Mouse (Mus musculus): Measurements from ENCODE around the gene Pram1. TPM values are rescaled to one million over a fixed set of nuclear protein-coding genes. Genes with fewer than 3 reads are reported as not detected.
A peak's percentile ranks its signal among the peaks of the same experiment; 100 is the strongest.

Gene Pram1
- polyA plus RNA-seq, 1 experiment = not detected

DNA sequence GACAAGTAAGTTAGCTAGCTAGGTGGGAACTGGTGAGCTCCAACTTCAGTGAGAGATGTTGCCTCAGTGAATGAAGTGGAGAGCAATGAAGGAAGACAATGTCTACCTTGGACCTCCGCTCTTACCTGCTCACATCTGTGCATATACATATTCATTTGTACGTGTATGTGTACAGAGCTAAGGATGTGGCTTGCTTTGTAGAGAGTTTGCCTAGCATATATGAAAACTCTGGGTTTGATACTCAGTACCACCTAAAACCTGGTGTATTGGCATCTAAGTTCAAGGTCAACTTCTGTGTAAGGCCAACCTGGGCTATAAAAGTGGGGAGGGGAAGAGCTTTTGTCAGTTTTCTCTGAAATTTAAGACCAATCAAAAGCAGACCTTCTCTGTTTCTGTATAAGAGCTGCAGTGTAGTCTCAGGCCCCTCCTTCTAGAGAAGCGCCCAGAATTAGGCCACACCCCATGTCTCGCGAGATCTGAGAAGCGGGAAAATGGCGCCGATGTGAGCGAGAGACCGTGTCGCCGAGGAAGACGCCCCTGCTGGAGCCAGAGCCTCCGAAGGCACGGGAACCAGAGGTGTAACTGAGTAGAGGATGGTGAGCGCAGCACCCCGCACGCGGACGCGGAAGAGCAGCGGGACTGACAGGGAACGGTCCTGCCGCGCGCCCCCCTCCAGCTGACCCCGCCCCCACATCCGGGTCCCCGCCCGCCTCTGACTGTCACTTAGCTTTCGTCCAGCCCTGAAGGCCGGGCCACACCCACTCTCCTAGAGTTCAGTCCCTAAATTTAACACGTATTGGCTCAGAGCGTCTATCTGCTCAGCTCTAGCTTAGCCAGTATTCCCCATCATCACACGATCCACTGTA, 9.0 kb upstream of the Pram1 start, which contains the start of gene Zfp414:
TSS of gene Zfp414 (plus strand) at position 470 of the 866 bp plus-strand sequence.
- TF ChIP-seq CTCF (IDR thresholded peaks at IDR 0.05; ENCODE audit: insufficient read depth, low read length) = no peak
- peak; percentile 89; the same call in 1 of the 2 replicates for TF ChIP-seq POLR2A (IDR thresholded peaks at IDR 0.05; ENCODE audit: borderline replicate concordance, extremely low read depth, low read depth, low read length)
- WGBS = 2% methylated on average over 33 of the region's 35 CpGs
- peak; percentile 94 for DNase-seq

DNA sequence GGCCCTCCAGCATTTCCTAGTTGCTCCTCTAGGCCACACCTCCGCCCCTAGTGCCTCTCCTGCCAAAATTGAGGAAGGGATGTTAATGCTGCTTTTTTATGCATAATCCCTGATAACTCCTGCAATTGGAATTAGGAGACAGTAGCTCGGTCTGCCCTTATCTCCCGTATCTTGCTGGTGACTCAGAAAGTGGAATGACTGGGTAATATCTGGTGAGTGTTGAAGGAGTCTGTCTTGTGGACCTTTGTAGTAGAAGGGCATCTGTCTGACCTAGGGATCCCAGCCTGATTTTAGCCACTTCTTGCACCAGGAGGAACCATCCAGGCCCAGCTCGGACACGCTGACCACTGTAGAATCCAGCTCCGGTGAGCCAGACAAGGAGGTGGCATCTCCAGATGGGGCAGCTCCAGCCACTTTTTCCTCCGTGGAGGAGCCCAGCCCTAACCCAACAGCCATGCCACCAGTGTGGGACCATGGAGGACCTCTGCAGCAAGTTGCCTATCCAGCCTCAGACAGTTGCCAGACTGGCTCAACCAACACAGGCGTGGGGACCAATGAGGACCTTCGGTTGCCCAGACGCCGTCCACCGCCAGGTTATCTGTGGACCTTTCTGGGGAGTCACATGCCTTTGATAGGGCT, 8.2 kb upstream of the Pram1 start:
- DNase-seq = no peak
- peak overlapping the region; percentile 100 for H3K4me3 ChIP-seq (replicated peaks; ENCODE audit: extremely low read depth, low read depth, low read length)
- TF ChIP-seq CTCF (IDR thresholded peaks at IDR 0.05; ENCODE audit: insufficient read depth, low read length) (no peak), POLR2A (IDR thresholded peaks at IDR 0.05; ENCODE audit: borderline replicate concordance, extremely low read depth, low read depth, low read length) (no peak)
- 51% methylated on average over 12 of the region's 12 CpGs for WGBS
- peaks cover 9% of the 10 kb centered on the region for H3K4me1 ChIP-seq (ENCODE audit: control insufficient read depth, insufficient read depth, low read length)

More for the DNA sequence above, 9.0 kb upstream of the Pram1 start, which contains the start of gene Zfp414:
- Histone ChIP-seq H3K4me1 (ENCODE audit: control insufficient read depth, insufficient read depth, low read length) (peaks cover 9% of the 10 kb centered on the region), H3K4me3 (replicated peaks; ENCODE audit: extremely low read depth, low read depth, low read length) (peak within 1 kb of the TSS; percentile 100)

DNA sequence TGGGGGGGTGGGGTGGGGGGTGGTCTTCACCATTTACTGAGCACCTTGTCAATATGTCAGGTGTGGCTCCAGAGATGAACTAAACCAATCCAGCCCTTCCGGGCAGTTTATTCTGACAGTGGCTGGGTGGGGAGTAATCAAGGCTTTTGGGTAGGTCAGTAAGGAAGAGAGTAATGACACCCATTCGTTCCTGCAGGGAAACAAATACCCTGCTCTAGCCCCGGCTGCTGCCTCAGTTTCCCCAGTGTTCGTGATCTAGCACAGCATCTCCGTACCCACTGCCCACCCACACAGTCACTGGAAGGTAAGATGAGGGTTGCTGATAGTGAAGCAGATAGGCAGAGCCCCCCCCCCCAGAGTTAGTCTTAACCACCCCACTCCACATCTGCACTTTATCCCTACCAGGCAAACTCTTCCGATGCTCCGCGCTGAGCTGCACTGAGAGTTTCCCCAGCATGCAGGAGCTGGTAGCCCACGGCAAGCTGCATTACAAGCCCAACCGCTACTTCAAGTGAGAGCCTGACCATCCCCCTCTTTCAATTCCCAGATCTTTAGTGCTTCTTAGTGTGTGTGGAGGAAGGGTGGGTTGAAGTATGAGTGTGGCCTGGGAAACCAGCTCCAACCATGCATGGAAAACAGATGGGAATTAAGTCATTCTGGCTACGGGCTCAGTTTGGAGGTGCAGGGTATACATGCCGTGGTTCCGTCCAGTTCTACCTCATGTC, 7.5 kb upstream of the Pram1 start:
- H3K4me3 ChIP-seq (replicated peaks; ENCODE audit: extremely low read depth, low read depth, low read length) = no peak overlapping the region
- no peak for TF ChIP-seq POLR2A (IDR thresholded peaks at IDR 0.05; ENCODE audit: borderline replicate concordance, extremely low read depth, low read depth, low read length)
- DNase-seq = no peak
- peaks cover 9% of the 10 kb centered on the region for H3K4me1 ChIP-seq (ENCODE audit: control insufficient read depth, insufficient read depth, low read length)
- WGBS = 79% methylated on average over 13 of the region's 13 CpGs

DNA sequence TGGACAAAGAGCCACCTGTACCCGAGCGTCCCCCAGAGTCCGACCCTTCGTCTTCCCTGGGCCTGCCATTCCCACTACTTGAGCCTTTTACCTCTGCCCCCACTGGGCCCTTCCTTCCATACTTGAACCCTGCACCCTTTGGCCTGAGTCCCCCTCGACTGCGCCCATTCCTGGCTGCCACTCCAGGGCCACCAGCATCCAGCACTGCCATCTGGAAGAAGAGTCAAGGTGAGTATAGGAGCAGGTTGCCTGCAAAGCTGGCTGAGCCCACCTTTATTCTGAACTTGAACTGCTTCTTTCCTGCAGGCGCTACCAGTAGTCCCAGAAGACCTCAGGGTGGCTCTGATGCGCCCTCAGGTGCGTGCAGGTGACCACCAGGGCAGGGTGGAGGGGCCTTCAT, 6.6 kb upstream of the Pram1 start:
- no peak for TF ChIP-seq CTCF (IDR thresholded peaks at IDR 0.05; ENCODE audit: insufficient read depth, low read length)
- TF ChIP-seq POLR2A (IDR thresholded peaks at IDR 0.05; ENCODE audit: borderline replicate concordance, extremely low read depth, low read depth, low read length) = no peak
- DNase-seq = no peak
- 94% methylated on average over 9 of the region's 9 CpGs for WGBS
- Histone ChIP-seq H3K4me1 (ENCODE audit: control insufficient read depth, insufficient read depth, low read length) (peaks cover 9% of the 10 kb centered on the region), H3K4me3 (replicated peaks; ENCODE audit: extremely low read depth, low read depth, low read length) (no peak overlapping the region)

DNA sequence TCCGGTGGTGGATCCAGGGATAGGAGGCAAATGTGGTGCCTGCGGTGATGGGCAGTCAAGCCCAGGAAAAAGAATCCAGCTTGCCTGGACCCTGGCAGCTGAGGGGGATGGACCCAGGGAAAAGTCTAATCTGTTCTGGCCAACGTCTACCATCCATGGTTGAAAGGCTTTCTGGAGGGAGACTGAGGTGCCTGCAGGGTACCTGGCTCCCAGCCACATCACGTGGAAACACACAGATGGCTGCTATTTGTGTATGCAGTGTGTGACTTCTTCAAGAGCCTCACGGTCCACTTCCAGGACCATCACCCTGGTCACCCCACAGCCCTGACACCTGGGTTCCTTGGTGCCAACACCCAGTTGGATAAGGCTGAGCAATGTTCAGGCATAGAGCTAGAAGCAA, 6.1 kb upstream of the Pram1 start:
- no peak for DNase-seq
- WGBS = 78% methylated on average over 5 of the region's 5 CpGs
- peaks cover 9% of the 10 kb centered on the region for H3K4me1 ChIP-seq (ENCODE audit: control insufficient read depth, insufficient read depth, low read length)
- H3K4me3 ChIP-seq (replicated peaks; ENCODE audit: extremely low read depth, low read depth, low read length) = no peak overlapping the region
- no peak for TF ChIP-seq POLR2A (IDR thresholded peaks at IDR 0.05; ENCODE audit: borderline replicate concordance, extremely low read depth, low read depth, low read length)
- TF ChIP-seq CTCF (IDR thresholded peaks at IDR 0.05; ENCODE audit: insufficient read depth, low read length) = no peak

DNA sequence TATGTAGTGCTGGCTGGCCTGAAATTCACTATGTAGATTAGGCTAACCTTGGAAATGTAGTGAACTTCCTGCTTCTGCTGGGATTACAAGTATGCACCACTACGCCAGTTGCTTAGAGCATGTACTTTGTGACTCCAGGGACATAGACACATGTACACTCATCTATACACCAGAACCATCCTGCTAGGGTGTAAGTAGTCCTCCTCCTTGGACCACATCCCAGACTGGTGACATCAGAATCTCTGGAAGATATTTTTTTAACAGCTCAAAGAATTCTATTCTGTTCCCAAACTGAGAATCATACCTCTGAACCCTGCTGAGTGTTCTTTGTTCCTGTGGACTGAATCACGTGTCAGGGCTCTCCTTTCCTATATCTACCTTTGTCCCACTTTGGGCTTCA, 818 bp upstream of the Pram1 start:
- WGBS = 81% methylated on average over 2 of the region's 2 CpGs
- no peak for DNase-seq
- Histone ChIP-seq H3K4me1 (ENCODE audit: control insufficient read depth, insufficient read depth, low read length) (no peaks in the 10 kb centered on the region), H3K4me3 (replicated peaks; ENCODE audit: extremely low read depth, low read depth, low read length) (no peak overlapping the region)
- no peak for TF ChIP-seq POLR2A (IDR thresholded peaks at IDR 0.05; ENCODE audit: borderline replicate concordance, extremely low read depth, low read depth, low read length)
- no peak for TF ChIP-seq CTCF (IDR thresholded peaks at IDR 0.05; ENCODE audit: insufficient read depth, low read length)

DNA sequence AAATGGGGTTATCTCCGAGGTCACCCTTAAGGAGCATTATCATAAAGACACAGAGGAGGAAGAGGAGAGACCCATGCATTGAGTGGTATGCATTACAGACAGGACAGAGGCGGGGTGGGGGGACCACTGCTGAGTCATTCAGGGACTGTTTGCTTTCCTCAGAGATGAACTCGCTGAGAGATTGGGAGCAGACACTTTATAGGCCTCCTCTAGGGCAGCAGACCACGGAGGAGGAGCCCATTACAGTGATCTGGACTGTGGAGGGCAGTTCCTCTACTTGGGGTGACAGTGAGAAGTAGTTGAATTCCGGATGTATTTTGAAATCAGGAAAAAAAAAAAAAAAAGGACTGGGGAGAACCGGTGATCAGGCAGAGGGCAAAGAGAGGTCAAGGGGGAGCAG, 1.9 kb downstream of the Pram1 start:
- DNase-seq = no peak
- H3K4me3 ChIP-seq (replicated peaks; ENCODE audit: extremely low read depth, low read depth, low read length) = no peak overlapping the region
- WGBS = 47% methylated on average over 6 of the region's 6 CpGs
- TF ChIP-seq CTCF (IDR thresholded peaks at IDR 0.05; ENCODE audit: insufficient read depth, low read length) (no peak), POLR2A (IDR thresholded peaks at IDR 0.05; ENCODE audit: borderline replicate concordance, extremely low read depth, low read depth, low read length) (no peak)
- H3K4me1 ChIP-seq (ENCODE audit: control insufficient read depth, insufficient read depth, low read length) = no peaks in the 10 kb centered on the region

DNA sequence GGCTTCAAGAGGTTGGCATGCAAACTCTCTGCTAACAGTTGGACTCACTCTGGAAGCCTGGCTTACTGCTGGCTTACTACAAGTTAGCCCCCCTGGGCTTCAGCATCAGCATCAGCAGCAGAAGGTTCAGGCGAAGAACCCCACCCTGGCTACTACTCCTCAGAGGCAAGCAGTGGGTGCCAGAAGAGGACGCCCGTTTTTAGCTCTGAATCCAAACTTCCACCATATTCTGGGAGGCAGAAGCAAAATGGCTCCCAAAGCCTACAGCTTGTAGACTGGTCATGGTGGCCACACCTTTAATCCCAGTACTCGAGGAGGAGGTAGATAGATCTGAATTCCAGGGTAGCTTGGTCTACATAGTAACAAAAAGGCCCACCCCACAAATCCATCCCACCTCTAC, 6.2 kb downstream of the Pram1 start:
- DNase-seq = no peak
- H3K4me3 ChIP-seq (replicated peaks; ENCODE audit: extremely low read depth, low read depth, low read length) = no peak overlapping the region
- no peaks in the 10 kb centered on the region for H3K4me1 ChIP-seq (ENCODE audit: control insufficient read depth, insufficient read depth, low read length)
- WGBS = 95% methylated on average over 4 of the region's 4 CpGs
- no peak for TF ChIP-seq POLR2A (IDR thresholded peaks at IDR 0.05; ENCODE audit: borderline replicate concordance, extremely low read depth, low read depth, low read length)
- no peak for TF ChIP-seq CTCF (IDR thresholded peaks at IDR 0.05; ENCODE audit: insufficient read depth, low read length)

DNA sequence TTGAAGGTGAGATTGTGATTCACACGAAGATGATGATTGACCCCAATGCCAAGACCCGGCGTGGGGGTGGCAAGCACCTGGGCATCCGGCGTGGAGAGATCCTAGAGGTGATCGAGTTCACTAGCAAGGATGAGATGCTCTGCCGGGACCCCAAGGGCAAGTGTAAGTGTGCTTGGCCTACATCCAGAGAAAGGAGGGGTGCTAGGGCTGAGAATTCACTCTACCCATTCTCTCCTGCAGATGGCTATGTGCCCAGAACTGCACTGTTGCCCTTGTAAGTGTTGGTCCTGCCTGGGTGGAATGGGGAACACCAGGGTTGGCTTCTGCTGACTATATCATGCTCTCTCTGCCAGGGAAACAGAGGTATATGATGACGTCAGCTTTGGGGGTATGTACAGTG, 7.2 kb downstream of the Pram1 start:
- 91% methylated on average over 8 of the region's 8 CpGs for WGBS
- Histone ChIP-seq H3K4me3 (replicated peaks; ENCODE audit: extremely low read depth, low read depth, low read length) (no peak overlapping the region), H3K4me1 (ENCODE audit: control insufficient read depth, insufficient read depth, low read length) (no peaks in the 10 kb centered on the region)
- no peak for DNase-seq
- TF ChIP-seq POLR2A (IDR thresholded peaks at IDR 0.05; ENCODE audit: borderline replicate concordance, extremely low read depth, low read depth, low read length) = no peak
- TF ChIP-seq CTCF (IDR thresholded peaks at IDR 0.05; ENCODE audit: insufficient read depth, low read length) = no peak
